Mouse (Mus musculus) neural tube, postnatal 0 days (tissue): ENCODE measurements around the gene Rpl22l1. TPM values are rescaled to one million over a fixed set of nuclear protein-coding genes. Genes with fewer than 3 reads are reported as not detected.

ENCODE experiments used
- polyA plus RNA-seq: library from polyadenylated mRNA; unstranded; fragments of >200 nt; fragmentation: Nextera tagmentation; extraction: Ambion mirVana; gene quantifications from 2 replicates; pipeline ENCODE4 v1.2.1, GENCODE M21; 2015

Gene Rpl22l1
- 337 and 422 TPM in 2 replicates for polyA plus RNA-seq

DNA sequence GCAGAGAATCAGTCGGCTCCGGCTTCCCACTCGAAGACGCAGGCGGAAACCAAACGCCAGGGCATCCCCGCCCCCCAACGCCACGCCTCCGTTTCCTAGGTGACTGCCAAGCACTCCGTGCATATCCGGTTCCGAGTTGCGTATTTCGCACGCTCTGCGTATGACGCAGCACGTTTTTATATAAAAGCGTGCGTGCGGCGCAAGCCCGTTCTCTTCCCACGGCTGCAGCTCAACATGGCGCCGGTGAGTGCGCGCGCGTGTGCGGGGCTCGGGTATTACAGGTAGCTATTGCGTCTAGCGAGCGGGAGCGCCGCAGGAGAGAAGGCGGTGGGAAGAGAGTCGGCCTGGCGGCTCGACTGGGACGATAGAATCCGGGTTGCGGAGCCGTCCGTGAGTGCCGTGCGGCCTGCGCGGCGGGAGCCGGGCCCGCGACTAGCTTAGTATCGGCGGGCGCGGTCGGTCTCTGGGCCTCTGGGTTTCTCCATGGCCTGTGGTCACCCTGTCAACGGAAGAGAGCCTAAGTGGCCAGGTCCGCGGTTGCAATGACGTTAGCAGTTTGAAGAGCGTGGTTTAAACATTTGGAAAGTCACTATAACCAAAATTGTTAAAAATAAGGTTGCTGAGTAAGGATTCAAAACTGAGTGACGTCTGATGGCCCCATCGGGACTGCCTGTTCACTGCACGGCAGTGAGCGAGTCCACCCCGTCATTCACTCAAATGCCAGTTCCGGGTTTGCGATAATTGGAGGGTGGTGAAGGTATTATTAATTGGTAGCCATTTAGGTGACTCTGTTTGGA is at the start of gene Rpl22l1:
Gene Rpl22l1, plus strand, starts transcription at position 136 of the 797 bp plus-strand sequence.

DNA sequence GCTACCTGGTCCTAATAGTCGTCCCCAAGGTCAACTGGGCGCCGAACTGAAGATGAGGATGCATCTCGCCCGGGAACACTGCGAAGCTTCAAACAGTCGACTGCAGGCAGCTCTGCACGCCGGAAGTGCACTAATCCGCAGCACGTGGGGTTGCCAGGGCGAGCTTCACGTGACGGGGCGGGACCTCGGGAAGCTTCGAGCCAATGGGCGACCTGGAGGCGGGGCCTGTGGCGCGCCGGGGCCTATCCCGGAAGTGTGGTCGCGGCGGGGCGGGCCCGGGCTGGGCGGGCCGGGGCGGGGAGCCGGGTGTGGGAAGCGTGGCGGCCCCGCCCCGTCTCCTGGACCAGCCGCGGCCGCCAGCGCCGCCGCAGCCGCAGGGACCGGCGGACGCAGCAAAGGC is 24.2 kb upstream of the Rpl22l1 start, which contains the start of gene Eif5a2:
Gene Eif5a2, plus strand, starts transcription at position 283 of the 400 bp plus-strand sequence.

Other genes with a start within 250 kb of the Rpl22l1 start
- 0.05 TPM in 1 of 2 replicates, not detected in the other for gene Slc2a2, start 107.5 kb upstream of the Rpl22l1 start, polyA plus RNA-seq
- 9.1 TPM in 2 replicates for gene Eif5a2, start 24.2 kb upstream of the Rpl22l1 start, polyA plus RNA-seq
- gene Gm1527, start 87.2 kb downstream of the Rpl22l1 start, polyA plus RNA-seq = not detected in 2 replicates